Mouse (Mus musculus): ENCODE results near the gene Mylip. TPM values are rescaled to one million over a fixed set of nuclear protein-coding genes. Genes with fewer than 3 reads are reported as not detected.

Mylip gene
- total RNA-seq, 1 experiment from 2014 or later: 14.2 TPM

Other genes with a start within 250 kb of the Mylip start
- 18.5 and 20.1 TPM in 2 replicates for gene Gmpr, start 117.7 kb downstream of the Mylip start, total RNA-seq (2017)